Comparison of ENCODE assay signal across 27 mouse cellular contexts in genomic region chr11:70185120-70185519, GRCm38 (mm10). TPM values are rescaled to one million over a fixed set of nuclear protein-coding genes. Genes with fewer than 3 reads are reported as not detected.
A peak's percentile ranks its signal among the peaks of the same experiment; 100 is the strongest.
DNase-seq lines count a peak whose midpoint lies in the region; ATAC-seq lines count a peak whose summit lies in the region.
"Had no signal": no experiment of that assay in that cellular context is flagged by ENCODE, and none has a peak within 500 bp of the region (broad histone marks: within the 10 kb centered on the region; RNA-seq: fewer than 3 reads in every experiment).

No protein-coding gene starts in this region.

- no peaks in the 10 kb centered on the region for H3K4me1 ChIP-seq in lung, embryonic 16.5 days (replicated peaks; ENCODE audit: control insufficient read depth, insufficient read depth, low read length)
- H3K4me1 ChIP-seq: heart, embryonic 12.5 days; limb, embryonic 12.5 days; liver, embryonic 15.5 days; midbrain, embryonic 13.5 days had no signal

- peak; percentile 51; the same call in 1 of the 2 replicates for ATAC-seq in lung, embryonic 16.5 days (ENCODE audit: low read depth)
- ATAC-seq in common myeloid progenitor, adult 5-6 weeks (replicated peaks; ENCODE audit: low read depth, poor library complexity, severe bottlenecking) = peak; percentile 52
- ATAC-seq: forebrain, embryonic 16.5 days; intestine, embryonic 16.5 days; midbrain, embryonic 13.5 days had no signal

- DNase-seq in lung, postnatal 4 days = no peak
- DNase-seq in adipocyte (ENCODE audit: low spot score) = peak; percentile 63
- peak; percentile 27 for DNase-seq in skeletal muscle tissue, adult 2 months (ENCODE audit: low read depth, low spot score)
- DNase-seq in cerebellum, adult 11 months = no peak
- no peak for DNase-seq in frontal cortex, postnatal 14 days (ENCODE audit: low spot score in 2 of 2)
- DNase-seq: adrenal gland, postnatal 10 days; B cell, adult 2 months; cerebellum, adult 18-20 months; cerebellum, postnatal 10 days; gastrocnemius, postnatal 14 days; lung, postnatal 10 days; right cerebral cortex, postnatal 14 days; thymus, adult 18-20 months; thymus, postnatal 25 days had no signal

- no peaks in the 10 kb centered on the region for H3K9me3 ChIP-seq in lung, embryonic 16.5 days (ENCODE audit: control insufficient read depth, low read length)
- H3K9me3 ChIP-seq: heart, embryonic 12.5 days; limb, embryonic 12.5 days; liver, embryonic 15.5 days; midbrain, embryonic 13.5 days had no signal

- no peak overlapping the region for H3K4me3 ChIP-seq in lung, embryonic 16.5 days (ENCODE audit: low read length)
- H3K4me3 ChIP-seq: erythroblast, embryonic 14.5 days; heart, embryonic 12.5 days; limb, embryonic 12.5 days; liver, embryonic 15.5 days; megakaryocyte, embryonic 14.5 days; midbrain, embryonic 13.5 days had no signal

- H3K4me2 ChIP-seq in lung, embryonic 16.5 days (ENCODE audit: low read depth, low read length) = no peak overlapping the region
- H3K4me2 ChIP-seq: heart, embryonic 12.5 days; limb, embryonic 12.5 days; liver, embryonic 15.5 days; midbrain, embryonic 13.5 days had no signal

- no peak overlapping the region for H3K27ac ChIP-seq in lung, embryonic 16.5 days (ENCODE audit: low read length)
- H3K27ac ChIP-seq: limb, embryonic 12.5 days; liver, embryonic 15.5 days; midbrain, embryonic 13.5 days; stomach, postnatal 0 days had no signal

- no peaks in the 10 kb centered on the region for H3K27me3 ChIP-seq in lung, embryonic 16.5 days (ENCODE audit: control insufficient read depth, insufficient read depth, low read depth, low read length)
- H3K27me3 ChIP-seq: heart, embryonic 12.5 days; limb, embryonic 12.5 days; liver, embryonic 15.5 days; midbrain, embryonic 13.5 days had no signal

- WGBS in lung, embryonic 16.5 days = 46% methylated on average over 7 of the region's 7 CpGs

- no peaks in the 10 kb centered on the region for H3K36me3 ChIP-seq in lung, embryonic 16.5 days (ENCODE audit: control insufficient read depth, insufficient read depth, low read length)
- H3K36me3 ChIP-seq: heart, embryonic 12.5 days; limb, embryonic 12.5 days; liver, embryonic 15.5 days; midbrain, embryonic 13.5 days had no signal

- no peak overlapping the region for H3K9ac ChIP-seq in lung, embryonic 16.5 days (ENCODE audit: low read length)
- H3K9ac ChIP-seq: heart, embryonic 12.5 days; limb, embryonic 12.5 days; liver, embryonic 15.5 days; midbrain, embryonic 13.5 days had no signal

RNA-seq across cellular contexts. Expression of gene Slc16a11, which starts 27.4 kb away (rescaled TPM):
- 0.48 and 1.1 TPM in 2 replicates for polyA plus RNA-seq in lung, embryonic 16.5 days (2015; fragmentation: Nextera tagmentation; extraction: Ambion mirVana)
- total RNA-seq in common myeloid progenitor, adult 5-6 weeks (2017) = 0.49 and 0.78 TPM in 2 replicates
- total RNA-seq: monocyte, adult 5-6 weeks had no signal
- polyA plus RNA-seq: erythroblast, embryonic 14.5 days had no signal

RNA-seq across cellular contexts. Expression of gene Clec10a, which starts 29.1 kb away (rescaled TPM):
- 0.79 and 1.6 TPM in 2 replicates for polyA plus RNA-seq in lung, embryonic 16.5 days (2015; fragmentation: Nextera tagmentation; extraction: Ambion mirVana)
- 7.7 and 7.9 TPM in 2 replicates for total RNA-seq in common myeloid progenitor, adult 5-6 weeks (2017)
- polyA plus RNA-seq: erythroblast, embryonic 14.5 days; heart, embryonic 12.5 days; limb, embryonic 12.5 days; neural tube, embryonic 14.5 days had no signal

RNA-seq across cellular contexts. Expression of gene Slc16a13, which starts 35.7 kb away (rescaled TPM):
- polyA plus RNA-seq in lung, embryonic 16.5 days (2015; fragmentation: Nextera tagmentation; extraction: Ambion mirVana) = 6.0 and 6.9 TPM in 2 replicates
- total RNA-seq in common myeloid progenitor, adult 5-6 weeks (2017) = 4.1 and 4.8 TPM in 2 replicates

RNA-seq across cellular contexts. Expression of gene Bcl6b, which starts 44.5 kb away (rescaled TPM):
- 36.2 and 37.1 TPM in 2 replicates for polyA plus RNA-seq in lung, embryonic 16.5 days (2015; fragmentation: Nextera tagmentation; extraction: Ambion mirVana)
- 0.41 and 0.82 TPM in 2 replicates for total RNA-seq in common myeloid progenitor, adult 5-6 weeks (2017)
- total RNA-seq: monocyte, adult 5-6 weeks had no signal

RNA-seq across cellular contexts. Expression of gene 0610010K14Rik, which starts 52.6 kb away (rescaled TPM):
- polyA plus RNA-seq in lung, embryonic 16.5 days (2015; fragmentation: Nextera tagmentation; extraction: Ambion mirVana) = 163 and 167 TPM in 2 replicates
- total RNA-seq in common myeloid progenitor, adult 5-6 weeks (2017) = 43.5 and 49.9 TPM in 2 replicates

Comparison
In these comparisons a context has a peak if more than half of its experiments do, and no peak if none do; other contexts are left out.
1. DNase-seq: peak in adipocyte (single experiment) and skeletal muscle tissue, adult 2 months (single experiment); none in lung, postnatal 4 days (0 of 2), cerebellum, adult 11 months (single experiment) and frontal cortex, postnatal 14 days (0 of 2).